Mouse (Mus musculus) right cerebral cortex, adult 18-20 months (tissue): ENCODE data around the gene Hikeshi.

Experiments used
- DNase-seq: peaks from one replicate; pipeline ENCODE4 v3.0.0; 2022; ENCODE audit warnings: mixed read lengths

Hikeshi gene

DNA sequence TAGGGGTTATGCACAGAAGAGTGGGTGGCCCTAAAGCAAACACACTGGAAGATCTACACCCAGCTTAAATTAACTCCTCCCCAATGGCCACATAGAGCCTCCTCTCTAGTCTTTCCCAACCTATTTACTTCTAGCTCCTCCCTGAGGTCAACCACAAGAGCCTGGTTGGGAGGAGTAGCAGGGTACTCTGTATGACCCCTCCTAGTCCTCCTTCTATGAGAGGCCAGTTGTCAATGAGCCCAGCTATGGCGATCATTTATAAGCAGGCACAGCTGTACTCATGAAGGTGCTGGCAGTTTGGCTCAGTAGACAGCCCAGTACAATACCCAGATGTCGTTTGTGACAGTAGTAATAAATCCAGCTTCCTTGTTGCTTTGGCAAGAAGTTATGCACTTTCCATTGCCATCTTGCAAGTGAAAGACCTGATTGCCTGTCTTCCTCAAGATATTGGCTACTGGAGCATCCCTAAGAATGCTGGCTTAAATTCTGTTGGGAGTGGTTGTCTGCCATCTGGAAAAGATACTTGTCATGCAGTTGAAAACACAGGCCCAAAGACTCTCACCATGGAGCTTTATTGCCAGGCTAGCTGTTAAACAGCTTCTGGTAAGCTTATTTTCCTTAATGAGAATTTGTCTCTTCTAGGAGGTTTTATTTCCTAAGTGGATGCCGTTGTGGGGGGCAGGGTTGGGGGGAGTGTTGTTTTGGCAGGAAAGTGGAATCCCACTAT, 27.4 kb downstream of the Hikeshi start:
- DNase-seq = no peak

DNA sequence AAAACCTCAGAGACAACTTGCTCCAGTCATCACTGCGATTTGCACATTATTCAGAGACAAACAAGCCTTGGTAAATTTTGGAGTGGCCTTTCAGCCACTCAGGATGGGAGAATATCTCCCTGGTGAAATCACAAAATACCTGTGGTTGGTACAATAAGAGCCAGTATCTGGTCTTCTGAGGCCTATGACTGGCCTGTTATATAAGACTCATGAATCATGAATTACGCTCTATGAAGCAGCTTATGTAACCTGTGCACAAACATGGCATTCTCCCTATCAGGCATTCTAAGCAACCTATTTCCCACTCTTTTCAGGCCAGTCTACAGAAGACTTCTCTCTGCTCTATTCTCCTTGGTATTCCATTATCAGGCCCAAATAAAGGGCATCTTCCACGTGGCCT, 28.6 kb downstream of the Hikeshi start:
- DNase-seq = no peak

DNA sequence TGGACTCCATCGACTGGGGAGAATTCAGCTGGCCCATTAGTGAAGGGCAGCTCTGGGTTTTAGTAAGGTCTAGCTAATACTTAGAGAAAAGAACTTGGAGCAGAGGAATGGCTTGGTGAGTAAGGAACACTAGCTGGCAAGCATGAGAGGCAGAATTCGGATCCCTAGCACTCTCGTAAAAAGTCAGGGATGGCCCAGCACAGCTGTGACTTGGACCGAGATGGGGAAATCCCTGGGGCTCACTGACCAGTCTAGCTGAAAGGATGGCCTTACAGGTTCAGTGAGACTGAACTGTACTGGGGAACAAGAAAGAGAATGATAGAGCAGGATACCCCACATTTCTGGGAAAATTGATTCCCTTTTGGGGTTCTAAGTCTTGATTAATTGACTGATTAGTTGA, 31.3 kb downstream of the Hikeshi start:
- DNase-seq = no peak

DNA sequence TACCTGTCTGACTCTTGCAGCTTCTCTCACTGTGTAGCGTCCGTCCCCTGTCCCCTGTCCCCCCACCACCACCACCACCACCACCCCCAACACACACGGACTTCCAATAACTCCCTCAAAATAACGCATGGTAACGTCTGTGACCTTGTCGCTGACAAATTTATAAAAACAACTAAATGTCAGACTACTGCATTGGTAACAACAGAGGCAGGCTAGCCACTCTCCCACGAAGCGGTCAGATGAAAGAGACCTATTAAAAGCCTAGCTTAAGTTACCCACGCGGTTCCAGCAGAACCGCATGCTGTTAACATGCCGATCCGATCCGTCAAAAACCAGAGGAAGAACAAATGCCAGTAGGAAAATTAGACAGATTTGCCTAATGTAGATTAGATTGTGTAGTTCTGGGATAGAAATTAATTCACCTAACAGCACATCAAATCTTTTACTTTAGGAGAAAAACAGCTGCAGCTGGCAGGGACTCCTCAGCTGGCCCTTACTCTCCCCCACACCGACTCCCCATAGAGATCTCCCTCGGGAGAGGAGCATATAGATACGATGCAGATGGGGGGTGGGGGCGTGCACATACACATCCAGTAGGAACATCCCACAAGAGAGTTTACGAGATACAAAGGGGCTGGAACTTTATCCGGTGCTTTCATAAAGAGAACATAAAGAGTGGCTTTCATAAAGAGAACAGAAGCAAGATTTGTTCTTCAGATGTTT, 31.9 kb downstream of the Hikeshi start:
- DNase-seq = no peak

DNA sequence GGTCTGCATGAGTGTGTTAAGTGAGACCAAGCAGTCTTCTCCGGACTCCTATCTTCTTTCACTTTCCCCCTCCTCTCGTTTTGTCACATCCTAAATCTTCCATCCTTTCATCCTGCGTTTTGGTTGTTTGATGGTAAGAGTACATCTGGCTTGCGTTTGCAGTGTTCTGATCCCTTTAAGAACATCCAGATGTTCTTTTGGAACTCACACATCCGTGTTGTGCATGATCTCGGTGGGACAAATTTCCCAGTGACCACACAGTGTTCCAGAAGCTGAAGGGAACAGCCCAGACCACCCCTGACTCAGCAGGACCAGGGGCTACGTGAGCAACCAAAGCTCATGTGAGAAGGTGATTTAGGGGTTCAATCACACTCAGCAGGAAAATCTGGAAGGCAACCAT, 32.6 kb downstream of the Hikeshi start:
- DNase-seq = no peak

DNA sequence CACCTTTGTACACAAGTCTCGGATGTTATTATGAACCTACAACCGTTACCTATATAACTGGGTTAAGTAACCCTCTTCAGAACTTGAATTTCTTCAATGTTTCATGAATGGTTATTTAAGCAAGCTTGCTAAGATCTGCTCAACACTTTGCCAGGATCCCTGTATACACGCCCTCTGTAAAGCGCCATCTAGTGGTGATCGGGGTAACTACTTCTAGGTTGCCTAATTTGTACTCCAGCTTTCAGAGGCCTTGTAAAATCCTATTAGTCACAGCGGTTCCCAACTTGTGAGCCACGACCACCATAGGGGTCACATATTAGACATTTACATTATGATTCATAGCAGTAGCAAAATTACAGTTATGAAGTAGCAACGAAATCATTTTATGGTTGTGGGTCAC, 33.1 kb downstream of the Hikeshi start:
- peak; percentile 75 for DNase-seq

DNA sequence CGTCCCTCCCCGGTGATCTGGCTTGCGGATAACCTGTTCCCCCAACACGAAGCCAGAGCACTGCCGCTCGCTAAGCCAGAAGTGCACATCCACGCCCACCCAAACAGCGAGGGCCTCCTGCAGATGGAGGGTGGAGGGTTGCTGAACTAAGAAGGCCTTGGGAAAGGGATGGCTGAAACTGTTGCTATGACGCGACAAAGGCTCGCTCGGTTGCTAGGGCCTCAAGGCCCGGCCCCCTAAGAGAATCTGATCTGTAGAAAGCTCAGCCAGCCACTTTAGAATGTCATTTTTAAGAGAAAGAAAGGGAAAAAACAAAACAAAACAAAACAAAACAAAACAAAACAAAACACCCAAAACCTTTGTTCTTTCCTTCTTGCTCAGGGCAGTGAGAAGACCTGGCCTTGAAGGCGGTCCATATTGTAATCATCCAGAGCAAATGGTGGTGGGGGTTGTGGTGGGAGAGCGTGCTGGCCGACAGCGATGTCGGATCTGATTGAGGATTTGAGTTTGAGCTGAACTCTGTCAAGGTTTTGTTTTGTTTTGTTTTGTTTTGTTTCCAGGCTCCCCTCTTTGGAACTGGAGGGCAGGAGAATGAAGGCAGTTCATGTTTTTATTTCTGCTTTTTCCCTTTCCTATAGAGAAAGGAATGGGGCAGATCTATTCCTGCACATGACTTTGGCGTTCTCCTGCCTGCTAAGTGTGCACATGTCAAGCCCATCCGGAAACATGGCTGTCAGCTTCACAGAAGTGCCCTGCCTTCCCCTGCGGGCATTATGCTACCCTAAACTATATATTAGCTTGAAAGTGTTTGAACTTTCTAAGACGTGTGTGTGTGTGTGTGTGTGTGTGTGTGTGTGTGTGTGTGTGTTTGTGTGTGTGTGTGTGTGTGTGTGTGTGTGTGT, 37.3 kb downstream of the Hikeshi start, which contains the start of gene Ccdc81:
Gene Ccdc81, minus strand, starts transcription at position 188 of the 902 bp plus-strand sequence.
- DNase-seq = no peak

DNA sequence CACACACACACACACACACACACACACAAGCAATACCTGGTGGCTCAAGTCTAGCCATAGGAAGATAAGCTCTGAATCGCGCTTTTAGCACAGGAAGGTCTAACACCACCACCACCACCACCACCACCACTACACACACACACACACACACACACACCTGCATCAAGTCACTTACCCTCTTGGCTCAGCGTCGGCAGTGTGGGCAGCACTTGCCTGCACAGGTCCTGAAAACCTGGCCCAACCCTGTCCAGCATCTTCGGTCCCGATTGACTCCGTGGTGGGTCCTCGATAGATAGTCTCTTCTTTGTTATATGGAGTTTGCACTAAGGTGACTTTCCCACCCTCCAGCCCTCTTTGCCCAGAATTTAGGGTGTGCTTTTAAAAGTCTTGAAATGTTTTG, 38.0 kb downstream of the Hikeshi start:
- DNase-seq = no peak

DNA sequence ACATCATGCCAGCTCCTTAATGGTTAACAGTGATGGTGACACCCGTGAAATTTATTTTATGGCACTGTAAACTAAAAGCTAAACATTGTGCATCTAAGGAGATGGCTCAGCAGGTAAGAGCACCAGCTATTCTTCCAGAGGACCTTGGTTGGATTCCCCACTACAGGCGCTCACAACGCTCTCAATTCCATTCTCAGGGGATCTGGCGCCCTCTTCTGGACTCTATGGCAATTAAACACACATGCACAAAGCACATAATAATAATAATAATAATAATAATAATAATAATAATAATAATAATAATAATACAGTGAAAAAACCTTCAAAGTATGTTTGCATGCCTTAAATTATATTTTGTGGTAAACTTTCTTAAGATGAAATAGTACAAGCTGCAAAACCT, 49.1 kb downstream of the Hikeshi start:
- no peak for DNase-seq

DNA sequence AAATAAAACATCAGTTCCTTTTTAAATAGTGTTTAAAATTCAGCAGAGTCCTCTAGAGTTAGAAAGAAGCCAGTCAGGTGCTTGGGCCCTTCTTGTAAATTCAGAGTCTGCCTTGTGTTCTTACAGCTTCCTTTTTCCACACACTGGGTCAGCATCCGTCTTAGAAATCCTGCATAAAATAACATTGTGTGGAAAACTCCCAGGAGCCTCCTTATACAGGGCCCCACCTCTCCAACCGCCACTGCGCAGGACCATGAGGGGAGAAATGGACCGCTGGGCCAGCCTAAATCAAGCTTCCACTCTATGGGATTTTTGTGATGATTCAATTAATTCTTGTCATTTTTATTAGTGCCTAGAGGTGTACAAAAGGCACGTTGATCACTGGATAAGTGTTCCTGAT, 49.6 kb downstream of the Hikeshi start:
- no peak for DNase-seq

DNA sequence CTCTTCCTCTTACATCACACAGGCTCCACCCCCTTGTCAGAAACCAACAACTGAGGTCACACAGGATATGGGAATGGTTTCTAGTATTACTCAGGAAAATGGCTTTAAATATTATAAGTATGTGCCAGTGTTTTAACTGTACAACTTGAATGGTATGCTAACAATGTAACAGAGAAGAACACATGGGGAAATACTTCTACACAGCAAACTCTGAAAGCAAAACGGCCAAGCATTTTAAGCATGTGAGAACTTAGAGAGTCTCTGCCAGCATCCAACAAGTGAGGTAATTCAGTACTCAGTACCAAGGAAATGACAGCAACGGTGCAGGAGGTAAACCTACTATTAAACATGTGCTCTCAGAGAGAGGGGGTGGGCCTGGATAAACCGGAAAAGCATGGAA, 56.5 kb downstream of the Hikeshi start:
- DNase-seq = no peak

DNA sequence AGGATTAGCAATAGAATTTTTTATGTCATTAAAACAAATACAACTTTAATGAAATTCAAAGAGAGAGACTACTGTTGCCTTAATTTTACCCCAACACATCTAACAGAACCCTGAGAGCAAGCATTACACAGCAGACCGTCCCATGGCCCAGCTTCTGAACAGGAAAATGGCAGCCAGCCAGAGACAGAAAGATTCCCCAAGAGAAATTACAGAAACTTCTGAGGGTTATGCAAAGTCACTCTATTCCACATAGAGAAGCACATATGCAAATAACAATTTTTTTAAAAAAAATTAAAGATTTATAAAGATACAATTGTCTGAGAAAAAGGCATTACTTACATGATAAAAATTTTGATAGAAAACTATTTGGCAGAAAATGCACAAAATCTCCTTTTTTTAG, 61.3 kb downstream of the Hikeshi start:
- DNase-seq = no peak
